Mouse (Mus musculus) testis, adult 2 months (tissue): ENCODE results near the gene Spats2. TPM values are rescaled to one million over a fixed set of nuclear protein-coding genes. Genes with fewer than 3 reads are reported as not detected.

Experiments used
- H3K27ac ChIP-seq: fragments of 200-500 bp; 2 replicates; pipeline ENCODE4 v1.5.1; 2012; ENCODE audit warnings: low read depth, low read length; ENCODE audit not compliant: control insufficient read depth, insufficient read depth
- H3K27me3 ChIP-seq: fragments of 200-500 bp; 2 replicates; pipeline ENCODE4 v1.6.1; 2012; ENCODE audit warnings: mild to moderate bottlenecking, low read length, moderate library complexity; ENCODE audit not compliant: control insufficient read depth, insufficient read depth
- H3K36me3 ChIP-seq: fragments of 200-500 bp; 2 replicates; pipeline ENCODE4 v1.6.1; 2012; ENCODE audit warnings: mild to moderate bottlenecking, low read length; ENCODE audit not compliant: control insufficient read depth, insufficient read depth
- H3K4me1 ChIP-seq: fragments of 200-500 bp; 2 replicates; pipeline ENCODE4 v1.6.1; 2012; ENCODE audit warnings: low read length; ENCODE audit not compliant: control insufficient read depth, insufficient read depth
- H3K4me3 ChIP-seq: fragments of 200-500 bp; 2 replicates; pipeline ENCODE4 v1.5.1; 2012; ENCODE audit warnings: low read depth, mild to moderate bottlenecking, low read length, moderate library complexity, mixed read lengths; ENCODE audit not compliant: control insufficient read depth
- CTCF ChIP-seq: fragments of 200-500 bp; IDR thresholded peaks from 2 replicates; pipeline ENCODE4 v1.5.1; 2012; ENCODE audit warnings: low read depth, mild to moderate bottlenecking, inconsistent platforms, low read length, moderate library complexity; ENCODE audit not compliant: control insufficient read depth, insufficient read depth, insufficient replicate concordance
- POLR2A ChIP-seq: fragments of 200-500 bp; IDR thresholded peaks from 2 replicates; pipeline ENCODE4 v1.6.1; 2012; ENCODE audit warnings: low read depth, mild to moderate bottlenecking, inconsistent platforms, low read length, moderate library complexity; ENCODE audit not compliant: control insufficient read depth
- polyA plus RNA-seq: library from polyadenylated mRNA; depleted of rRNA; stranded (reverse); fragments of >200 nt; gene quantifications from 2 replicates; pipeline ENCODE4 v1.2.3, GENCODE M21; 2012

Gene Spats2
- polyA plus RNA-seq, 1 experiment = 34.2 TPM

GRCm38 (mm10) chr15:99163512-99164365 is 38.0 kb downstream of the Spats2 start:
- TF ChIP-seq POLR2A (no peak), CTCF (no peak)
- Histone ChIP-seq H3K27ac (no peak overlapping the region), H3K27me3 (no peaks in the 10 kb centered on the region), H3K36me3 (no peaks in the 10 kb centered on the region), H3K4me1 (no peaks in the 10 kb centered on the region), H3K4me3 (no peak overlapping the region)

- Histone ChIP-seq H3K36me3 (peaks cover 3% of the 10 kb centered on the region), H3K27ac (no peak overlapping the region), H3K4me3 (no peak overlapping the region), H3K27me3 (no peaks in the 10 kb centered on the region), H3K4me1 (no peaks in the 10 kb centered on the region)
- TF ChIP-seq POLR2A = no peak
- TF ChIP-seq CTCF = no peak
Measured at GRCm38 (mm10) chr15:99172131-99172530, 46.4 kb downstream of the Spats2 start.

GRCm38 (mm10) chr15:99179639-99180038 is 53.9 kb downstream of the Spats2 start:
- Histone ChIP-seq H3K4me3 (no peak overlapping the region), H3K27me3 (no peaks in the 10 kb centered on the region), H3K36me3 (peaks cover 8% of the 10 kb centered on the region), H3K27ac (no peak overlapping the region), H3K4me1 (no peaks in the 10 kb centered on the region)
- TF ChIP-seq CTCF (no peak), POLR2A (no peak)

- Histone ChIP-seq H3K36me3 (peaks cover 3% of the 10 kb centered on the region), H3K27ac (no peak overlapping the region), H3K4me1 (no peaks in the 10 kb centered on the region), H3K27me3 (no peaks in the 10 kb centered on the region), H3K4me3 (no peak overlapping the region)
- no peak for TF ChIP-seq CTCF
- TF ChIP-seq POLR2A = no peak
Measured at GRCm38 (mm10) chr15:99184217-99184914, 58.6 kb downstream of the Spats2 start.

GRCm38 (mm10) chr15:99194358-99194757 is 68.6 kb downstream of the Spats2 start:
- Histone ChIP-seq H3K4me1 (no peaks in the 10 kb centered on the region), H3K4me3 (no peak overlapping the region), H3K36me3 (no peaks in the 10 kb centered on the region; the same call in none of the 2 replicates), H3K27ac (no peak overlapping the region), H3K27me3 (no peaks in the 10 kb centered on the region)
- TF ChIP-seq POLR2A = no peak
- TF ChIP-seq CTCF = no peak

GRCm38 (mm10) chr15:99195043-99195442 is 69.3 kb downstream of the Spats2 start:
- TF ChIP-seq POLR2A (no peak), CTCF (no peak)
- Histone ChIP-seq H3K27me3 (no peaks in the 10 kb centered on the region), H3K4me1 (no peaks in the 10 kb centered on the region), H3K4me3 (no peak overlapping the region), H3K27ac (no peak overlapping the region), H3K36me3 (peaks cover 1% of the 10 kb centered on the region; the same call in 1 of the 2 replicates)

GRCm38 (mm10) chr15:99198761-99199160 is 73.0 kb downstream of the Spats2 start:
- no peak overlapping the region for H3K4me3 ChIP-seq
- H3K4me1 ChIP-seq = no peaks in the 10 kb centered on the region
- peaks cover 3% of the 10 kb centered on the region for H3K36me3 ChIP-seq
- no peaks in the 10 kb centered on the region for H3K27me3 ChIP-seq
- no peak overlapping the region for H3K27ac ChIP-seq
- TF ChIP-seq CTCF (no peak), POLR2A (no peak)
